Mouse (Mus musculus) kidney, postnatal 36 days (tissue): Measurements from ENCODE around the gene Olfr1174-ps.

Experiments used
- DNase-seq, 2 experiments: peaks; one replicate each; pipeline ENCODE4 v3.0.0; 2021 to 2022; ENCODE audit warnings: mixed read lengths in 2 of 2

Olfr1174-ps gene

DNA sequence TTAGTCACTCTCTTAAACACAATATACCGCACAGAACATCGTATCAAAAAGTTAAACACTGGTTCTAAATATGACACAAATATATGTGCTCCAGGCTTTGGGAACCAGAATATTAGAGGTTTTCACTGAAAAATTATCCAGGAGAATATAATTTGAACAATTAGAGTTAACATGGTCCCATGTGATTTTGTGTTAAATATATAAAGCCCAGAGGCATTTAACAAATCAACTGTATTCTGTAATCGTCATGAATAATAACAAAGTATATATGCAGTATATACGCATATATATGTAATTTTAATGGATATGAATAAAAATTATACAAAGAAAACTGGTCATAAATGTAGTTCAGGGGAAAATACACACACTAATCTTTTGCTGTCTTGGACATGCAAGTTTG, at the start of gene Olfr1174-ps:
Gene Olfr1174-ps (minus strand): TSS at position 101 of the 400 bp plus-strand sequence.
- no peak for DNase-seq

DNA sequence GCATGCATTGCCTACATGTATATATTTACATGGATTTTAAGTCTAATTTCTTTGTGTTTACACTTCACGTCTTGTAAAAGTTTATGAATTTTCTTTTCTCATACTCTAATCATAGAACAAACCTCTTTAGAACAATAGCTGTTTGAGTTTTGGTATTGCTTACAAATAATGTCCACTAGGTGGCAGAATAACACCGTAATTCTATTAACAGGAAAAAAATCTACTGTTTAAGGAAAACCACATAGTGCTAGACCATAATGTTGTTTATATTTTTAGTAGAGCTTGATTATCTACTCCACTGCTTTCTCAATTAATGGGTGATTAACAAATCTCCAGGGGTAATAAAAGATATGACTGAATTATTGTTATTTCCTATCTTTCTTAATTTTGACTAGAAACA, 41.4 kb upstream of the Olfr1174-ps start:
- no peak for DNase-seq

DNA sequence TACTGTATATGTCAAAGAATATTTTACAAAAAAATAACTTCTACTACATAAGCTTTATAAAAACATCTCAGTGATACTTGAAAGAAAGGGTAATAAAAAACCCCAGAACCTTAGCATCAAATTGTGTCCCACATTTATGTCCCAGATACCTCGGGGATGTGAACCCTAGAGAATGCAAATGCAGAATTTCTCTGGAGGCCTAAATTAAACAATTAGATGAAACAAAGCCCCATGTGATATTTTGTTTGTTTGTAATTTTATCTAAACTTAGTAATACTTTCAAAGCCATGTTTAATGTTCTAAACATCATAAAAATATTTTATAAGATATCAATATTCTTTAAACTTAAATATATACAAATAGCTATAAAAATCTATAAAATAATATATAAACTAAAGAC, 31.5 kb upstream of the Olfr1174-ps start, which contains the start of gene Olfr1177-ps:
Gene Olfr1177-ps (minus strand): TSS at position 101 of the 400 bp plus-strand sequence.
- DNase-seq: no peak

DNA sequence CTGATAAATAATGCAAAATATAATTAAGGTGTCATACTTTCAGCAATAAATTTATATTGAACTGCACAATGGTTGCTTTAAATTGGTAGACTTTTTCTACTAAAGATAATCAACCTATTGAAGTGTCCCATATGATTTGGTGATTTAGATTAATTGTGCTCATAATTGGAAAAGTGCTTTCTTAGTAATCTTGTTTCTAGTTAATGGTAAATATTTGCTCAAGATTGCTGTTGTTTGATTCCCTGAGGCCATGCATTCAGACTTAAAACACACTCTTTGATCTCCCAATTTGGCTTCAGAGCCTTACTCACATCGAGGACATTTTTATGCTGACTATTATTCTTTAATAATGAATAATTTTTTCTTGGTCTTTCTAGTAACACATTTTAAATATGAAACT, 21.5 kb upstream of the Olfr1174-ps start, which contains the start of gene Olfr1176:
Gene Olfr1176 (plus strand): TSS at position 301 of the 400 bp plus-strand sequence.
- no peak for DNase-seq

DNA sequence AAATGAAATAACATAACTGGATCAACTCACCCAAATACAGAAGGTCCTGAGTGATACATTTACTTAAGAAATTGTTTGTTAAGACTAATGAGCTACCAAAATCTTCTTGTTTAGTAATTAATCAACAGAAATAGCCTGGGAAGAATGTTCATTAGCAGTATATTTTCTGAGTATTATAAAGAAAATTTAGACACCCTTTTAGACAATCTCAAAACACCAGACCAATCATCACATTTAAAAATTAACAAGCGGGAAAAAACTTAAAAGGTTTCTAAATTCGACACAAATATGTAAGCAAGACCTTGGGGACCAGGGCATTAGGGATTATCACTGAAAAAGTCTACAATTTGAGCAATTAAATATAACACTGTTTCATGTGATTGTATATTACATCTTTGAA, 12.2 kb upstream of the Olfr1174-ps start, which contains the start of gene Olfr1175-ps:
Gene Olfr1175-ps (minus strand): TSS at position 101 of the 400 bp plus-strand sequence.
- no peak for DNase-seq

DNA sequence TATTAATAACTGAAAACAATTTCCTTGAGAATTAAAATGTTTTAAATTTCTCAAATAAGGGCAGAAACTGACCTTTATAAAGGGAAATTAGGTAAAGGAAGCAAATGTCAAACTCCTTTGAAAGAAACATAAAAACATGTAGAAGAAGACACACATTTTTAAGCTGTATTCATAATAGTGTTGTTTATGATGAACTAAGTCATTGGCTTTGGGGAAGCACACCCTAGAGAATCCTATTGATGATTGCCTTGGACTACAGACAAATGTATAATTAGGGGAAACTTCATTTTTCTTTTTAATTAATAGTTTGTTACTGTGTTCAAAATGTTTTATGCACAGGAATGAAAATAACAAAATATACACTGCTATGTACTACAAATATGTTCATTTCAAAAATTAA, 35.2 kb downstream of the Olfr1174-ps start, which contains the start of gene Olfr1173:
Gene Olfr1173 (minus strand): TSS at position 101 of the 400 bp plus-strand sequence.
- no peak for DNase-seq
